Mouse (Mus musculus) adrenal gland, postnatal 14 days (tissue): ENCODE measurements around the gene Lasp1. TPM values are rescaled to one million over a fixed set of nuclear protein-coding genes. Genes with fewer than 3 reads are reported as not detected.
A peak's percentile ranks its signal among the peaks of the same experiment; 100 is the strongest.

ENCODE experiments used
- DNase-seq: peaks from one replicate; pipeline ENCODE4 v3.0.0; 2021; ENCODE audit warnings: mixed read lengths
- total RNA-seq: library from RNA; stranded (reverse); gene quantifications from 2 replicates; pipeline ENCODE4 v1.2.3, GENCODE M21; 2021

Gene Lasp1
- total RNA-seq, 1 experiment from 2014 or later, result 98.2 TPM

DNA sequence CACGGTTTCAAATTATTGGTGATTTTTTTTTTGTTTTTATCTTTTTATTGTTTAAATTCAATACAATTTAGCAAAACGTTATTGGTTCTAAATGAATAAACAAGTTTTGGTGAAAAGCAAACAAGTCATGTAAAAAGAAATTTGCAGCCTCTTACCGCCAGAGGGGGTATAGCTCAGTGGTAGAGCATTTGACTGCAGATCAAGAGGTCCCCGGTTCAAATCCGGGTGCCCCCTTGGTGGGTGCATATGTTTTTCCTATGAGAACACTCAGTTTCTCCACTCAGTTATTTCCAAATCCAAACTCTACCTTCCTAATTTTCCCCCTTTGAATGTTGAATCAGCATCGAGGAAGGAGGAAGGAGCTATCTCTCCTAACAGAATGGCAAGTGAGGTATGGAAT lies 1.9 kb upstream of the Lasp1 start:
- DNase-seq, result peak; percentile 79

DNA sequence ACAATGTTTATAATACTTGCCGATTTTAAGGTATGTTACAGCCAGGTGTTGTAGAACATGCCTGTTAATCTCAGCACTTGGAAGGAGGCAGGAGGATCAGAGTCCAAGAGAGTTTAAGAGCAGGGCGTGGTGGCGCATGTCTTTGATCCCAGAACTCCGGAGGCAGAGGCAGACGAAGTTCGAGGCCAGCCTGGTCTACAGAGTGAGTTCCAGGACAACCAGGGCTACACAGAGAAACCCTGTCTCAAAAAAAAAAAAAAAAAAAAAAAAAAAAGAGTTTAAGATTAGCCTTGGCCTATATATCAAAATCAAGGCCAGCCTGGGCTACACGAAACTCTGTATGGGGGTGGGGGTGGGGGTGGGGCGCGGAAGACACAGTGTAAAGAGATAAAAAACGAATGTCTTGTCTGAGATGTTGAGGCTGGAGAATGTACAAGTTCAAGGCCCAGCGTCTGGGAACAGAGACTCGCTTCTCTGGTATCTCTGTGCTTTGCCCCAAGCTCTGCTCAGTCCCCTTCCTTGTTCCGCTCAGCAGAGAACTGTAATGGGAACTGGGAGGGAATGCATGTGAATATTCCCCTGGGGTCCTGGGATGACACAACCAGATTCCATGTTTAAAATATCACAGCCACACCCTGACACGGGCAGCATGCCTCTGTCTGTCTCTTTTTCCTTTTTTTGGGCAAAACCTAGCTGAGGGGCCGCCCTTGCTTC lies 1.3 kb upstream of the Lasp1 start:
- no peak for DNase-seq

GRCm38 (mm10) chr11:97798083-97798435 lies 741 bp upstream of the Lasp1 start:
- DNase-seq, result no peak

DNA sequence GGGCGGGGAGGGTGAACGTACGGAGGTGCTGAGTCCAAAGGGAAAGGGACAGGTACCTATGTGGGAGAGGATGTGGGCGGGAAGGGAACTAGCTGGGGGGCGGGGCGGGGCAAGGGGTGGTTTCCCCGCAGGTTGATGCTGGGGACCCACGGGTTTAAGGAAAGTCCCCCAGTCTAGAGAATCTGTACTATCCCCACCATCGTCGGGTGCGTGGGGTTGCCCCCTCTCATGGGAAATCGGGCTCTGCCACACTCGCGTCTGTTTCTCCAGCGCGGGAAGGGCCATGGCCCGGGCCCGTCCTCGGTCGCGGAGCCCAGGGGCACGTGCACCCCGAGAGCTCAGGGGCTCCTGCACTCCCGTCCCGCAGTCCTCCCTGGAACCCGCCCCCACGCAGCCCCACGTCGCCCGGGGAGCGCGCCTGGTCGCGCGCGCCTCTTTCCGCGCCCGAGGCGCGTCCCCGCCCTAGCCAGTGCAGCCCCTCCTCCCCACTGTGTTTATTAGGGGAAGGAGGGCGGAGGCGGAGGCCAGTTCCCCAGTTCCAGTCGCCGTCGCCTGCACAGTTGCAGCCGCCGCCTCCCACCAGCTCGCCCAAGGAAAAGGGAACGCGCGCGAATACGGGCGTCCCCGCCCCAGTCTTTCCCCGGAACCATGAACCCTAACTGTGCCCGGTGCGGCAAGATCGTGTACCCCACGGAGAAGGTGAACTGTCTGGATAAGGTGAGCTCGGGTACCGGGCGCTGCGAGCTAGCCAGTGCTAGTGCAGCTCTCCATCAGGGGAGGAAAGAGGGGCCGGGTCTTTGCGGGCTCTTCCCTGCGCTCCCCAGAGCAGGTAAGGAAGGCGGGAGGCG lies 570 bp downstream of the Lasp1 start:
- DNase-seq, result peak; percentile 93

GRCm38 (mm10) chr11:97799994-97800690 lies 1.3 kb downstream of the Lasp1 start:
- DNase-seq, result peak; percentile 89

DNA sequence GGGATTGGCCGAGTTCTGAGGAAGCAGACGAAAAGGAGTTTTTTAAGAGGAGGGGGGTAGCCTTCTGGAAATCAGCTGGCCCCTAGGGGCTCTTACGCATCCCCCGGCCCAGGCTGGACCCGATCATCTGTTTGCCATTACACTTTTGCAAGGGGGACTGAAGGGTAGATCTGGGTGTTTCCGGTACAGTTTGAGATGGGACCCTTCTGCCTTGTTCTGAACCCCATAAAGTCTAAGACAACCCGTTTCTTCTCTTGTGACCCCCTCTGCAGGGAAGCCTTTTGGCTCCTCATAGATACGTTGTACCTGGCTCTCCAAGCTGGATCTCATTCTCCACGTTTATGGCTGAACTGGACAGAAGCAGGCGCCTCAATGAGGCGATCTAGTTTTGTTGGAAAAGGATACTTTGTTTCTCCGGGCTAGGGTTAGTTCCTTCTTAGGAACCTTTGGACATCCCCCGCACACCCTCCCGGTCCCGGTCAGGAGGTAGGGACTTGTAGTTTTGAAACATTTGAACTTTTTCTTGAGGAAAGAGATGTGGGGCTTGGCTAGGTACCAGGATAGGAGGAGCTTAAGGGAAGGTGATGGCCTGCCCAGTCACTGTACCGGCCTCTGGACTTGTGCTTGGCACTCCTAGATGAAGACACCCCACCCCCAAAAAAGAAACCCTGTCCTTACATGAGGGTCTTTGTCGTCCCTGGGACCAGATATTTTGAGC lies 2.0 kb downstream of the Lasp1 start:
- peak; percentile 69 for DNase-seq

- DNase-seq, result peak; percentile 84
Measured at GRCm38 (mm10) chr11:97801409-97802193, 2.8 kb downstream of the Lasp1 start.

GRCm38 (mm10) chr11:97802194-97802470 lies 3.3 kb downstream of the Lasp1 start:
- DNase-seq, result no peak

DNA sequence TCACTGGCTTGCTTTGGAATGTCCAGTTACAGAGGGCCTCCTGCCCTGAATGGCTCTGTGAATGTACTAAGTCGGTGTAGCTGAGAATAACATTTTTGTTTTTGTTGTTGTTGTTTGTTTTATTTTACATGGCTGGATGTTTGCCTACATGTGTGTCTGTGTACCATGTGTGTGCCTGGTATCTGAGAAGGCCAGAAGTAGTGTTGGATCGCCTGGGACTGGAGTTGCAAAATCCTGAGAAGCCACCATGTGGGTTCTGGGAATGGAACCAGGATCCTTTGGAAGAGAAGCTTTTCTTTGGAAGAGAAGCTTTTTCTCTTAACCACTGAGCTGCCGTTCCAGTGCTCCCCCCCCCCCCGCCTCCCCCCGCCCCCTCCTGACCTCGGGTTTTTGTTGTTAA lies 3.7 kb downstream of the Lasp1 start:
- DNase-seq, result no peak

- DNase-seq, result no peak
Measured at GRCm38 (mm10) chr11:97803847-97804246, 5.0 kb downstream of the Lasp1 start.

DNA sequence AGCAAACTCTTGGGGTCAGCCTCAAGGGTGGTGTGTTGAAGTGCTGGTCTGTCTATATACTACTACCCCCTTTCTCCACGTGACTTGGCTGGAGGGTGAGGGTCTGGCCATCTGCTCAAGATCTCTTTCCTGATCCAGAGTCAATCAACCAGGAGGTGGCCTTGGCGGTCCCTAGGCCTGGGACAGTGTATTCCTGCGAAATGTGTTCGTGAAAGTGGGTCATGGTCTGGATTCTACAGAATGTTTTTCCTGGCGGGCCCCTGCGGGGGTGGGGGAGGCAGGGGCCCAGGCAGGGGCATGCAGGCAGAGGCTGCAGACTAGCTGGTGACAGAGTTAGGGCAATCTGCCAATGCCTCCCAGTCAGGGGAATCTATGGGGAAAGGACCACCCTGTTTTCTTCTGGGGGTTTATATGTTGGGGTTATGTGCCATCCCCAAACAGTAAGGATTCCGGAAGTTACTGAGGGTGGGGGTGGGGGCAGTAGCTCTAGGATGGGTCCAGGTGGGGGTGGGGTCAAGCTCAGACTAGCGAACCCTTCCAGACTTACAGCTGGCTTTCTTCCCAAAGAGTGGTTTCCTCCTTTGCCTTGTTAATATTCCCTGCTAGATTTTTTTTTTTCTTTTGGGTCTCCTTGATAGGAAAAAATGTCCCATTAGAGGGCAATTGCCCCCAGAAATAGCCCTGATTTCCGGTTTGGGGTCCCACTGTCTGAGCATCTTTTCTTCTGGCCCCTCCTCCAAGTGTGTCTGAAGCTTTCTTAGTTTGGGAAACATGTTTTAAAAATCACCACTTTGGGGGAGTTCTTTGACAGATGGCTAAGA lies 6.3 kb downstream of the Lasp1 start:
- DNase-seq, result peak; percentile 66

DNA sequence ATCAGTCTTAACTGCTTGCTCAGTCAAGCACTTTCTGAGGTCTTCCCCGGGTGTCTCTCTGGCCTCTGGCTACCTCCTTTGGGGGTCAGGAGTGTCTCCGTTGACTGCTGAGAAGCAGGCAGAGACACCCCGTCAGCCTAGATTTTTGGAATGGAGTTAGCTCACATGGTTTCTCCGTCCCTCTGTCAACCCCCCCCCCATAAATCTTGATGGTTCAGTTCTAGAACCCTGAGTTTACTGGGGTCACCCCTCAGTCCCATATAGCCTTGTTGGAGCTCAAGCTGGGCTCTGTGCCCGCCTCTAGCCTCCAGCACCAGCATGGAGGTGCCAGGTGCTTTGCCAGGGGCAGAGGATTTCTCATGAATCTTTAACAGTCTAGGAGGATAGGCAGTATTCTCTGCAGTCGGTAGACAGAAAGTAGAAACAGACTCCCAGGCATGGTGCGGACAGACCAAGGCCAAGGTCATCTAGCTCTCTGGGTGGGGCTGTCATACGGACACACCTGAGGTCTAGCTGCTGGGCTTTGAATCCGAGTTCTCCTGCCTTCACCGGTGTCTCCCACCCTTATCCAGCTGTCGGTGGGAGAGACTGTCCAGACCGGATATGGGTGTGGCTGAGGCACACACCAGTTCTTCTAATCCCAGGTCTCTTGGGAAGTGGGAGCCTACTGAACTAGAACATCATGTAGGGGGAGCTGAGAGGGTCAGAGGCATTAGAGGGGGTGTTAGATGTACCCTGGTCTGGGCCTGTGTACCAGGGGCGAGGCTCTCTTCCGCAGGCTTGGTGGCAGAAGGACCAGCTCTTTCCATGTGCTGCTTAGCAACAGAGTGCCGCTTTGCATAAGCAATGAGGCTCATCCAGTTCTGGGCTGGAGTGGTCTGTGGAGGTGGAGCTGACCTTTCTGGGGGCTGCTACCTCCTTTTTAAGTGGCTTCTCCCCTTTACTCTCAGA lies 7.1 kb downstream of the Lasp1 start:
- peak; percentile 23 for DNase-seq

DNA sequence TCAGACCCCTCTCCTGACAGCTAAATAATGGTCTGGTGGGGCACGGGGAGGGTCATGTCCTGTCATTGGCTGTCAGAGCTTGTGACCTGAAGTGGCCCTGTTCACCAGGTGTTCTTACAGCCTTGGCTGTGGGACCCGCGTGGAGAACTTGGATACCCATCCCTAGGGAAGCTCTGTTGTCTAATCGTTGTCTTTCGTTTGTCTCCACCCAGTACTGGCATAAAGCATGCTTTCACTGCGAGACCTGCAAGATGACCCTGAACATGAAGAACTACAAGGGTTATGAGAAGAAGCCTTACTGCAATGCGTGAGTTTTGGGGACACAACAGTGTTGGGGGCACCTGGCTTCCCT lies 7.8 kb downstream of the Lasp1 start:
- DNase-seq, result no peak

DNA sequence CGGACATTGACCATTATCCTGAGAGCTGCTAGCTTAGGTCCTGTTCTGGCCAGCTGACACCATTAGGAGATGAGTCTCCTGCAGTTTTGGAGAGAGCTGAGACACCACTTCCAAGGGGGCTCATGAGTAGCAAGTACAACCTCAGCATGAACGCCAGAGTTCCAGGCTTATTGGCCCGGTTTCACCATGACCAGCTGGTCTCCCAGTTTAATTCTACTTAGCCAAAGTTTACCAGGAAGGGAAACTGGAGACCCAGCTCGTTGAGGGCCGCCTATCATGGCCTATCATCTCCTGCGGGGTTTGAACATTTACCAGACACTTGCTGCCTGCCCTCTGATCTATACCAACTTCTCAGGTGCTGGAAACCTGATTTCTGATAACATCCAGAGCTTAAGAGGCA lies 8.8 kb downstream of the Lasp1 start:
- no peak for DNase-seq

- peak; percentile 63 for DNase-seq
Measured at GRCm38 (mm10) chr11:97808093-97808492, 9.3 kb downstream of the Lasp1 start.

DNA sequence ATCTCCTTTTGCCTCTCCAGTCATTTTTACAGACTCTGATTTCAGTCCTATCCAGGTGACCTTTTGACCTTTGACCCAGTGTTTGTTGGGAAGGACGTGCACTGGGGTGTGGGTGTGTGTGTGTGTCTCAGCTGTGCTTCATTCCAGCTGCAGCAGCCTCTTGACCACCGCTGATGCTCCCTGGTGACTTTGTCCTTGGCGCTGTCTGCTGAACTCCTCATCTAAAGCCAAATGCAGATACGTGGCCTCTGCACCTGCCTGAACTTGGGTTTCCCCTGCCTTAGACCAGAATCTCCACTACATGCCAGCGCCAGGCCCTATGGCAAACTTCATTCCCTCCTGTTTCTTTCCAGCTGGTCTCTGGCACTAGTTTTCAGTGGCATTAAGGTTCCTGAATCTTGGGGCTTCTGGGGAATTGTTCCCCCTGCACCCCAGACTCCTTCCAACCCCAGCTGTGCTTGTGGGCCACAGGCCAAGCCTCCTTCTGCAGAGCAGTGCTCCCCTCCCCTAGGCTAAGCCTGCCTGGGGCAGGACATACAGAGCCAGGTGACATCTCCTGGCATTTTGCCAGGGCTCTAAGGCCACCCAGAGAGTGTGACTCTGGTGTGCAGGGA lies 9.9 kb downstream of the Lasp1 start:
- DNase-seq, result peak; percentile 61

DNA sequence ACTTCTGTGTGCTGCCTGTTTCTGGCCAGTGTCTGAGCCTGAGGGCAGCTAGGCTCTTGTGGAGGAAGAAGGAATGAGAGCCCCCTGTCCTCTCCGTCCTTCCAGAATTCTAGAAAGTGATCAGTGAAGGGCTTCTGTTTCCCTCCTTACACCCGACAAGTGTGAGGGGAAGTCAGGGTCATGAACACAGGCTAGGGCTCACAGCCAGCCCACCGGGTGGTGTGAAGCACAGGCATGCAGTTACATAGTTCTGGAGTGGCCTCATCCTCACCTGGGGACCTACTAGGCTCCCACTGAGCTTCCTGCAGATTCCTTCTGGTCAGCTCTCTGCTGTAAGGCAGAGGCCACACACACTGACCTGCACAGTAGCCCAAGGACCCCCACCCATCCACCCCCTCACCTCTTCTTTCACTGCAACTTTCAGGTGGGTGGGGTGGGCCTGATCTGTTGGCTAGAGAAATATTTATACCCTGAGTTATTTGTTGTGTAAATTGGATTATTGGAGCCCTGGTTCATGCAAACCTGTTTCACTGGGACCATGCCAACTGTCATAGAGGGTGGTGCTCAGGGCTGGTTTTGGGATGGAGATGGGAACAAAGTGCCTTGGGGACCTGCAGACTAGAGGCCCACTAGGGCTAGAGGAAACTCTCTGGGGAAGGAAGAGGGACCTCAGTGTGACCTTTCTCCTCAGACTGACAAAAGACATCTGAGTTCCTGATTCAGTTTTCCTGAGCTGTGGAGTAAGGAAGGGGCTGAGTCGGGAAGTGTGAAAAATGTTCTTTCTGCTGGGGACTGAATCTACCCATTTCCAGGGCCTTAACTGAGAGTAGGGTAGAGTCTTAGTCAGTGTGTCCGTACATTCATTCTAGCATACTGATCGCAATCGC lies 10.7 kb downstream of the Lasp1 start:
- DNase-seq, result peak; percentile 27

DNA sequence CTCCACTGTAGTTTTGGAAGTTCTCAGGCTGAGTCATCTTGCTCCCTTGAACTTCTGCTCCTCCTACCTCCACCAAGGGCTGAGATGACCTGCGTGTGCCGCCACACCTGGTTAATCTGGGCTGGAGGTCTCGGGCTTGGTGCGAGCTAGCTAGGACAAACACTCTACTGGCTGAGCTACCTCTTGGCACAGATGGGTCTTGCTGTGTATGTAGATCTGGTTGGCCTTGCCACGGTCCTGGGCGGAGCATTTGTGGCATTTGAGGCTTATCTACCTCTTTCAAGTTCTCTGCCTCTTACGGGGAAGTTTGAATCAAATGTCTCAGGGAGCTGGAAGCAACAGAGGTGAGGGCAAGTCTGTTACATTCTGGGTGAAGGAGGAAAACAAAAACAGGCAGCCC lies 11.6 kb downstream of the Lasp1 start:
- peak; percentile 58 for DNase-seq
